ENCODE assay signal across 8 mouse cellular contexts in genomic region chr1:181860659-181861058, GRCm38 (mm10). TPM values are rescaled to one million over a fixed set of nuclear protein-coding genes. Genes with fewer than 3 reads are reported as not detected.
DNase-seq lines count a peak whose midpoint lies in the region; ATAC-seq lines count a peak whose summit lies in the region.

No protein-coding gene starts in this region.

- no peaks in the 10 kb centered on the region for H3K27me3 ChIP-seq in intestine, embryonic 14.5 days (replicated peaks; ENCODE audit: control insufficient read depth, insufficient read depth, low read length)
- H3K27me3 ChIP-seq in forebrain, embryonic 13.5 days = no peaks in the 10 kb centered on the region

- no peak overlapping the region for H3K27ac ChIP-seq in intestine, embryonic 14.5 days (ENCODE audit: low read depth)
- no peak overlapping the region for H3K27ac ChIP-seq in forebrain, embryonic 13.5 days

- H3K4me1 ChIP-seq in intestine, embryonic 14.5 days (replicated peaks; ENCODE audit: control insufficient read depth, insufficient read depth, low read length) = peaks cover 3% of the 10 kb centered on the region
- H3K4me1 ChIP-seq in forebrain, embryonic 13.5 days = peaks cover 5% of the 10 kb centered on the region; the same call in 1 of the 2 replicates

- H3K4me3 ChIP-seq in intestine, embryonic 14.5 days (ENCODE audit: low read depth, low read length) = no peak overlapping the region
- H3K4me3 ChIP-seq in forebrain, embryonic 13.5 days = no peak overlapping the region

- 7% methylated on average over 5 of the region's 5 CpGs for WGBS in intestine, embryonic 14.5 days
- 60% methylated on average over 5 of the region's 5 CpGs for WGBS in forebrain, embryonic 13.5 days

- no peak overlapping the region for H3K9ac ChIP-seq in intestine, embryonic 14.5 days (ENCODE audit: low read length)
- H3K9ac ChIP-seq in forebrain, embryonic 13.5 days = no peak overlapping the region

- H3K9me3 ChIP-seq in intestine, embryonic 14.5 days (ENCODE audit: control insufficient read depth, low read length) = no peaks in the 10 kb centered on the region
- H3K9me3 ChIP-seq in forebrain, embryonic 13.5 days (replicated peaks) = no peaks in the 10 kb centered on the region

- ATAC-seq in erythroblast, adult 5-6 weeks (replicated peaks; ENCODE audit: low FRiP score, poor library complexity, severe bottlenecking) = 0 out of 2 replicates have a peak, but pooled peaks have one; percentile 44
- ATAC-seq in intestine, embryonic 14.5 days (replicated peaks; ENCODE audit: low FRiP score, low TSS enrichment, low read depth) = no peak
- ATAC-seq in forebrain, embryonic 13.5 days = no peak

- H3K36me3 ChIP-seq in intestine, embryonic 14.5 days (ENCODE audit: control insufficient read depth, insufficient read depth, low read length) = no peaks in the 10 kb centered on the region
- no peaks in the 10 kb centered on the region for H3K36me3 ChIP-seq in forebrain, embryonic 13.5 days (ENCODE audit: poor library complexity, severe bottlenecking)

- no peak overlapping the region for H3K4me2 ChIP-seq in intestine, embryonic 14.5 days (ENCODE audit: low read length)
- no peak overlapping the region for H3K4me2 ChIP-seq in forebrain, embryonic 13.5 days

- peak; percentile 95 for DNase-seq in A20 (ENCODE audit: low read depth, low spot score)
- peak; percentile 49 for DNase-seq in Muller cell, postnatal 12 days (ENCODE audit: inconsistent ontology term)
- DNase-seq in intestine, embryonic 14.5 days (ENCODE audit: low spot score) = peak; percentile 71
- peak; percentile 95 to 97 for DNase-seq in lung, adult 18-20 months
- peak; percentile 96 for DNase-seq in spleen, postnatal 36 days (ENCODE audit: low spot score in 2 of 2)
- DNase-seq in layer of hippocampus, postnatal 14 days (ENCODE audit: low spot score in 2 of 2) = no peak

RNA-seq across cellular contexts. Expression of gene Lbr, which starts 17.8 kb away (rescaled TPM):
- total RNA-seq in erythroblast, adult 5-6 weeks (2015; ENCODE audit: low replicate concordance) = 197 and 222 TPM in 2 replicates
- 204 and 248 TPM in 2 replicates for total RNA-seq in erythroblast, adult 5-6 weeks (2017; ENCODE audit: low replicate concordance)
- polyA plus RNA-seq in intestine, embryonic 14.5 days (2014; fragmentation: Nextera tagmentation; extraction: Ambion mirVana) = 157 and 168 TPM in 2 replicates
- polyA plus RNA-seq in forebrain, embryonic 13.5 days (2015; fragmentation: Nextera tagmentation; extraction: Ambion mirVana) = 93.6 and 102 TPM in 2 replicates
- 10 to 100 TPM; 14.1 to 18.9 TPM for total RNA-seq in layer of hippocampus, postnatal 14 days (2021)

Comparison
In these comparisons a context has a peak if more than half of its experiments do, and no peak if none do; other contexts are left out.
1. DNase-seq: peak in A20 (single experiment), Muller cell, postnatal 12 days (single experiment), intestine, embryonic 14.5 days (single experiment), lung, adult 18-20 months (2 of 2) and spleen, postnatal 36 days (2 of 2); none in layer of hippocampus, postnatal 14 days (0 of 2).
2. RNA of gene Lbr, which starts 17.8 kb away (total RNA-seq): 197 to 248 TPM in erythroblast, adult 5-6 weeks; 14.1 to 18.9 TPM in layer of hippocampus, postnatal 14 days; every median in the first group is over 4 times any median in the second.